Mouse (Mus musculus): Measurements from ENCODE around the gene Sap25. TPM values are rescaled to one million over a fixed set of nuclear protein-coding genes. Genes with fewer than 3 reads are reported as not detected.
A peak's percentile ranks its signal among the peaks of the same experiment; 100 is the strongest.

Sap25 gene
- total RNA-seq, 2 experiments from 2014 or later: 8.2 to 9.5 TPM

DNA sequence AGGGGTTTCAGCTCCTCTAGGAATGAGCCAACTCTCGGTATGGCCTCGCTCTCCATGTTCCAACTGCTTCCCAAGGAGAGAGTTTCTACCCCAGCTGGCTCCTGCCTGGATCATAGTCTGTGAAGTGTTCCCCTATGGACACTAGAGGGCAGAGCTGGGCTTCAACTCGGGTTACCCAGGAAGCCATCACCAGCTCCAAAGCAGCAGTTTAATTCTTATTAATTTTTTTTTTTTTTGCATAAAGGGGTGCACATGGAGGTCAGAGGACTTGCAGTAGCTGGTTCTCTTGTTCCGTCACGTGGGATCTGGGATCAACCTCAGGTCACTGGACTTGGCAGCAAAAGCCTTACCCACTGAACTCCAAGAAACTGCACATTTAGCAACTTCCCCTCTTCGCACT is 15.8 kb downstream of the Sap25 start:
- peak; percentile 73 to 88 for DNase-seq (ENCODE audit: low spot score in 2 of 2)

DNA sequence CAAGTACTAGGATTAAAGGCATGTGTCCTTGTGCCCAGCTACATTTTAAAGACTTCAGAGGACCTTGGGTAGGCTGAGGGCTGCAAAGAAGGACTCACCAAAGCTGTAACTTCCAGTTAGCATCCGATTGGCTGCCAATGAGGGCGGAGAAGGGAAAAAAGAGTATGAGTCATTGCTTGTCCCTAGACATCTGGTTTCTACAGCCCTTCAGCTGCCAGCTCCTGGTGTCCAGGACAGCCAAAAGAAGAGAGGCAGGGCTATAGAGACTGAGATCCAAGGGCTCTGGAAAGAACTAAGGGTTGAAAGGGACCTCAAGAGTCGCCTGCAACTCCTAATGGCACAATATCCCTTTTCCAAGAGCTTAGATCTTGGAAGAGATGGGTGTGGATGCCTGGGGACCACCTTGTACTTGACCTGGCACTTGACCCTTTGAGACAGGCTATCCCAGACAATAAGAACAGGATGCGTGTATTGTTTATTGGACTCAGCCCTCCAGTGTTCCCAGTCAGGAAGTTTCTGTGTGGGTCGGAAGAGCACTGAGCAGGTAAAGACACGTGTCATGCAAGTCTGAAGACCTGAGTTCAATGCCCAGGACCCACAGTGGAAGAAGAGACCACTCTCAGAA is 19.0 kb downstream of the Sap25 start:
- no peak for DNase-seq (ENCODE audit: low spot score in 2 of 2)

GRCm38 (mm10) chr5:137663057-137663456 is 21.9 kb downstream of the Sap25 start:
- DNase-seq (ENCODE audit: low spot score in 2 of 2): no peak

- no peak for DNase-seq (ENCODE audit: low spot score in 2 of 2)
Measured at GRCm38 (mm10) chr5:137668971-137669370, 27.8 kb downstream of the Sap25 start.

DNA sequence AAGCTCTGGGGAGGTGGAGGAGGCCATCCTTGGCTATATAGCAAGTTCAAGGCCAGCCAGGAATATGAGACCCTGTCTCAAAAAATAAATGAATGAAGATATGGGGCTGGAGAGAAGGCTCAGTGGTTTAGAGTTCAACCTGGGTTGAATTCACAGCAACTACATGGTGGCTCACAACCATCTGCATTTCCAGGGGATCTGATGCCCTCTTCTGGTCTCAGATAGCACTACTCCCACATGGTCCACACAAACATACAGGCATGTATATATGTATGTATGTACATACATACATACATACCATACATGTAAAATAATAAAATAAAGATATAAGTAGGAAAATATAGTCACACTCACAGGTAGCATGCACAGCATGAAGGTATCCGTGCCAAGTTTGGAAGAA is 29.1 kb downstream of the Sap25 start:
- no peak for DNase-seq (ENCODE audit: low spot score in 2 of 2)

- DNase-seq (ENCODE audit: low spot score in 2 of 2): peak in 1 of 2 experiments; percentile 42
Measured at GRCm38 (mm10) chr5:137671443-137672240, 30.5 kb downstream of the Sap25 start.

- DNase-seq (ENCODE audit: low spot score in 2 of 2): peak in 1 of 2 experiments; percentile 5
Measured at GRCm38 (mm10) chr5:137672361-137672760, 31.2 kb downstream of the Sap25 start.

GRCm38 (mm10) chr5:137673015-137673414 is 31.9 kb downstream of the Sap25 start:
- DNase-seq (ENCODE audit: low spot score in 2 of 2): no peak

- no peak for DNase-seq (ENCODE audit: low spot score in 2 of 2)
Measured at GRCm38 (mm10) chr5:137674786-137675185, 33.7 kb downstream of the Sap25 start.

DNA sequence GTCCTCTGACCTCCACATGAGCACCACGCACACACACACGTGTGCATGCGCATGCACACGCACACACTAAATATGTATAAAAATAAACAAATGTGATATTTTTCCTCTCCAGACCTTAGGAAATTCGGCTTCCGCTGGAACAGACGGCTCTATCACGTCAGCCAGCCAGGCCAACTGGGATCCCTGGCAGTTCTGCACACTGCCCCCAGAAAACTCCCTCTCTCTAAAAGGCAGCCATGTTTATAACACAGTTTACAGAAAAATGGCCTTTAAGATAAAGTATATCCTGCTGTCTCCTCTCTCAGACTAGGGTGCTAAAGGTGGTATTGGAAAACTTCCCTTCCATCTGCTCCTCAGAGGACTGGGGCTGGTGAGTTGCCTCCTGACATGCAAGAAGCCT is 36.7 kb downstream of the Sap25 start:
- peak in 1 of 2 experiments; percentile 59 for DNase-seq (ENCODE audit: low spot score in 2 of 2)

DNA sequence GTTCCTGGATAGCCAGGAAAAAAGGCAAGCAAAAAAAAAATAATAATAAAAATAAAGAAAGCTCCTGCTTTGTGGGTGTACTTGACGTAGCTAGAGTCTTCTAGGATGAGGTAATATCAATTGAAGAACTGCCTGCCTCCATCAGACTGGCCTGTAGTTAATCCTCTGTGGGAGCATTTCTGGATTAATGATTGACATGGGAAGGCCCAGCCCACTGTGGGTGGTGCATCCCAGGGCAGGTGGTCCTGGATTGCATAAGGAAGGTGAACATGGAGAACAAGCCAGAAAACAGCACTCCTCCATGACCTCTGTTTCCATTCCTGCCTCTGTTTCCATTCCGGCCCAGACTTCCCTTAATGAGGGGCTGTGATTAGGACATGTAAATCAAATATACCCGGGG is 37.6 kb downstream of the Sap25 start:
- no peak for DNase-seq (ENCODE audit: low spot score in 2 of 2)

GRCm38 (mm10) chr5:137679726-137680125 is 38.6 kb downstream of the Sap25 start:
- no peak for DNase-seq (ENCODE audit: low spot score in 2 of 2)

DNA sequence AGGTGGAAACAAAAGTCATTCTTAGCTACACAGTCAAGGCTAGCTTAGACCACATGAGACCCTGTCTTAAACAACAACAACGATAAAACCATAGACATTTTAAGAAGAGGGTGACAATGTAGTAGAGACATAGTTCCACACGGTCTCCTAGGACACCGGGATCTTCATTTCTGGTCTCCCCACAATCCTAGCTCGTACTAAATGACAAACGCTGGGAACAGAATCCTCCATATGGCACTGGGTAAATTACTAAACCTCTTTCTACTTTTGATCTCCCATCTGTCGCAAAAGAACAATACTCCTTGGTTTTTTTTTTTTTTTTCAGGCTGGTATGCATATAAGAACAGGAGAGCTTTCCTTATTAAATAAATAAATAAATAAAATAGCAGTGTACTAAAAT is 41.4 kb downstream of the Sap25 start:
- DNase-seq (ENCODE audit: low spot score in 2 of 2): peak in 1 of 2 experiments; percentile 67

DNA sequence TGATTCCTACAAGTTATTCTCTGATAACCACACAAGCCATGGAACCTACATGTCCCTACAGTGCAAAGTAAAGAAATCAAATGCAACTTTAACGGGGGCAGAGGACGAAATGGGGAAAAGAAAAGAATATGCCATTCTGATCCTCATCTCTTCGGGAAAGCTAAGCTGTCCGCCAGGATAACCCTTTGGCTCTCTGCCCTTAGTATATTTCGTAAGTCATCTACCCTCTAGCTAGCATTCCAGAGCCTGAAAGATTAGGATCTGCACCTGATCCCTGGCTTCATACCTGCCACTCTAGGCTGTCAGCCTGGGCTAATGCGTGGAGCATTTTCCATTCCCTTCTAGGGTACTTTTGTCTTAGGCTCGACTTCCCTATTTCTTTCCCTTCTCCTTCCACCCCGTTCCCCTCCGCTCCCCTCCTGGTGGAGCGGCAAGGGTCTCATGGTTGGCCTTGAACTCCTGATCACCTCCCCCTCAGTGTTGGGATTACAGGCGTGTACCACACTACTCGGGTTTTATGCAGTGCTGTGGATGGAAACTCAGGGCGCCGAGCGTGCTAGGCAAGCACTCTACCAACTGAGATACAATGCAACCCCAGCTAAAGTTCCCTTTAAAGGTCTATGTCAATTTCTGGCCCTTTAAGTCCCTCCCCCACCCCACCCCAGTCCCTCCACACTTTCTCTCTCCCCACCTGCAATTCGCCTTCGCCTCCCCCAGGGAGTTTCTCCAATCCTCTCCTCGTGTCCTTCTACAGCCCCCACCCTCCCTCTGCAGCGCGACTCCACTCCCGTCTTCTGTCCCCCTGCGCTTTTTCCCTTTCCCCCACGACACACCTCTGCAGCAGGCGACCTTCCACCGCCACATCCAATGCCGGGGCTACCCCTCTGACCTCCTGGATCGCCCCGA is 42.5 kb downstream of the Sap25 start:
- peak in 1 of 2 experiments; percentile 39 for DNase-seq (ENCODE audit: low spot score in 2 of 2)

GRCm38 (mm10) chr5:137684294-137685123 is 43.4 kb downstream of the Sap25 start, which contains the start of gene Agfg2:
Gene Agfg2, minus strand, starts transcription at chr5:137684726.
- DNase-seq (ENCODE audit: low spot score in 2 of 2): peak; percentile 99 to 100

DNA sequence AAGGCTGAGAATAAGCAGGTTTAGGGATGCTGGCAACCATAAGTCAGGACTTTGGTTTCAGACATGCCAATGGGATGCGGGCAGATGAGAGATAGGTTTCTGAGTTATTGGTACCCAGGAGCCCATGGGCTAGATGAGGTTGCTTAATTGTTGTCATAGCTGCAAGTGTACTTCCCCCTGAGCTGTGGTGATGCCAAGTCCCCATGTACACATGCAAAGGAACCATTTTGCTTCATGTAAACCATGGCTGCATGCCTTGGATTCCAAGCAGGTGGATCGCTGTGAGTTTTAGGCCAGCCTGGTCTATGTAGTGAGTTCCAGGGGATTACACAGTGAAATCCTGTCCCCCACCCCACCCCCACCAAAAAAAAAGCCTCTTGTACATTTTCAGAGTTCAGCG is 44.5 kb downstream of the Sap25 start:
- DNase-seq (ENCODE audit: low spot score in 2 of 2): no peak

DNA sequence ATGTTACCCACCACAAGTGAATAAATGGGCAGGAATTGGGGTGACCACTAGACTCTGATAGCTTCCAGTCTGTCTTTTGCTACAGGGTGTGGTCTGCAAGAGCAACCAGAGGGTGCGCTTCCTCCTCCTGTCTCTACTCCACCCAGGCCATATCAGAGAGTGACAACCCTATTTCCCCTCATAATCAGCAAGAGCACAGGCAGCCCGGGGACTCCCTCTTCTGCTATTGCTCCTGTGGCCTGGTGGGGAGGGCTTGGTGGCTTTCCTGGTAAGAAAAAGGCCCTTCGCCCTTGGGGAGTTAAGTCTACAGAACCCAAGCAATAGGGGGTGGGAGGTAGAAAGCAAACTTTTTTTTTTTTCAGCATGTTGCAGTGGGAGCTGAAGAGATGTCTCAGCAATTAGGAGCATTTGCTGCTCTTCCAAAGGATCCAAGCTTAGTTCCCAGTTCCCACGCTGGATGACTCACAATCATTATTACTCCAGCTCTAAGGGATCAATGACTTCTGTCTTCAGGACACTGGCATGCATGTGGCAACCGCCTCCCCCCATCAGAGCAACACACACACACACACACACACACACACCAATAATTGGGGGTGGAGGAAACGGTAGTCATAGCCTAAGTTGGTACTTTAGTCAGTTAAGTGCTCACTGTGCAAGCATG is 45.1 kb downstream of the Sap25 start:
- peak in 1 of 2 experiments; percentile 35 for DNase-seq (ENCODE audit: low spot score in 2 of 2)

DNA sequence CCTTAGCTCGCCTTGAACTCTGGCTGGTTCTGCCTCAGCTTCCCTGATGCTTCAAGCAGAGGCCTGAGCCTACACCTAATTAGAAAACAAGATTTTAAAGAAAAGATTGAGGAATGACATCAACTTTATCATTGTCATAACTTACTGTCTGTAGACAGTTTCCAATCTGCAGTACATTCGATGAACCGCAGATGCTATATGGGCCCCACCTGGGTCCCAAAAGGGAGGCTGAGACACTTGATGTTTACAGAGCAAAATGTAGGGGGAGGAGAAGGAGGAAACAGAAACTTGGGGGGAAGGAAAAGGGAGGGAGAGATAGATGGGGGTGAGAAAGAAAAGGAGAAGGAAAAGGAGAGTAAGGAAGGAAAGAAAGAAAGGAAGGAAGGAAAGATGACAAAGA is 48.8 kb downstream of the Sap25 start:
- DNase-seq (ENCODE audit: low spot score in 2 of 2): no peak

GRCm38 (mm10) chr5:137690531-137690930 is 49.4 kb downstream of the Sap25 start:
- DNase-seq (ENCODE audit: low spot score in 2 of 2): no peak

DNA sequence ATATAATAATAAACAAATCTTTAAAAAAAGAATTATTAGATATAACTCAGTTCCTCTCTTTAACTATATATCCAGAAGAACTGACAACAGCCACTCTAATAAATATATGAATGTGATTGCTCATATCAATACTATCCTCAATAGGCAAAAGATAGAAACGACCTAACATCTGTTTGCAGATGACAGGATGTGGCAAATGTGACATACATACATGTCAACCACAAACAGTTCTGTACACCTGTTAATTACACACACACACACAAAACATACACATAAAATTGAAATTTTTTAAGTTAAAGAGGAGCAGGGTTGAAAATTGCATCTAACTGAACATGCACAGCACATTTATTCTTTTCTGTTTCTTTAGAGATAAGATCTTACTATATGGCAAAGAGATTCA is 50.7 kb downstream of the Sap25 start:
- no peak for DNase-seq (ENCODE audit: low spot score in 2 of 2)
